Mouse (Mus musculus): ENCODE data around the gene Snapc1. TPM values are rescaled to one million over a fixed set of nuclear protein-coding genes. Genes with fewer than 3 reads are reported as not detected.

Gene Snapc1
- polyA plus RNA-seq, 1 experiment from 2014 or later, result 36.7 TPM

DNA sequence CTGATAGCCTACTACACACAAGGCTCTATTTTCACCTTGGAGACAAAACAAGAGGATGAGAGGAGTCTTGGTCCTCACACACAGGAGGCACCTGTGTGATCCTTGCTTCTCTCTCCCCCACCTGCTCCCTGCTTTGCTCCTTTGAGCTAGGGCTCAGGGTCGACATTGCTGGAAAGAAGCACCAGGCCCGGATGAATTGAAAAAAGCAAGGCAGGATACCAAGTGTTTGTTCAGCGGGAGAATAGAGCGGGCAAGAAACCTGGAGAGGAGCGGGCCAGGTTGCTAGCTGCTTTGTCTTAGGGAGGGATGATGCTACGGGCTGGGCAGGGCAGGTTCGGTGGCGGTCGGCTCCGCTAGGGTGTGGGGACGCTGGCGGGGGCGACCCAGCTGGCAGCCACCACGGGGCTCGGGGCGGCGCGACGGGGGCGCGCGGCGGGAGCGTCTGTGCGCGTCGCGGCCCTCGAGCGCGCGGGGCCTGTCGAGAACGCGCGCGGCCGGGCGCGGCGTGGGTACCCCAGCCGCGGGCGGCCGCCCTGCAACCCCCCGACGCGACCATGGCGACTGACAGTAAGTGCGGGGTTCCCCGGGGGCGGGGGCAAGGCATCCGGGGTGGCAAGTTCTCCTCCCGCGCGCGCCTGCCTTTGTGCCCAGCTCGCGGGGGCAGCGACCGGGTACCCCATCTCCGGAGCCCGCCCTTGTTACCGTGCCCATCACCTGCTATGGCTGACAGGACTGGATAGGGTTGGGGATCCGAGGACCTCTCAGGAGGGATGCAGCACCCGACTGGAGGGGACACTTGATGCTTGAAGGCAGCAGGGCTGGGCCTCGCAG lies 33.2 kb downstream of the Snapc1 start, which contains the start of gene Syt16:
Gene Syt16 (plus strand): TSS at position 365 of the 831 bp plus-strand sequence.
- Histone ChIP-seq H3K4me2 (replicated peaks) (peak within 1 kb of the TSS; percentile 81), H3K9ac (replicated peaks) (peak within 1 kb of the TSS; percentile 86), H3K27me3 (peaks cover 5% of the 10 kb centered on the region), H3K27ac (peak within 1 kb of the TSS; percentile 77), H3K4me1 (replicated peaks) (peaks cover 15% of the 10 kb centered on the region; the same call in 1 of the 2 replicates), H3K4me3 (replicated peaks) (peak within 1 kb of the TSS; percentile 65), H3K9me3 (no peaks in the 10 kb centered on the region), H3K36me3 (no peaks in the 10 kb centered on the region)
- peak; percentile 87 for ATAC-seq
- under 1% methylated on average over 56 of the region's 67 CpGs for WGBS

DNA sequence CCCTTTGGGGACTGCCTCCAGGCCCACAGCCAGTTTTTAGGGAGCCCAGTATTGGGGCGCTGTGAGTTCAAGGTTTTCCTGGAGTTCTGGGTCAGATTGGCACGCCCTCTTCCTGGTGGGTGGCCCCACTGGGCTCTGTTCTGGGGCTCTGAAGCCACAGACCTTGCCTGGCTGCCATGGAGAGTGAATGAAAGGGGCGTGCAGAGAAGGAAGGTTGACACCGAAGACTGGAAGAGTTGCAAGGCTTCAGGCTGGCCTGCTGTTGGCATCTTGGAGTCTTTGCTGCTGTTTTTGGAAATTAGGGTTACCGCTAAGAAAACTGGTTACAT lies 33.8 kb downstream of the Snapc1 start:
- Histone ChIP-seq H3K4me1 (replicated peaks) (peaks cover 15% of the 10 kb centered on the region; the same call in 1 of the 2 replicates), H3K9me3 (no peaks in the 10 kb centered on the region), H3K36me3 (no peaks in the 10 kb centered on the region), H3K9ac (replicated peaks) (peak overlapping the region; percentile 86), H3K4me2 (replicated peaks) (peak overlapping the region; percentile 81), H3K27ac (0 out of 2 replicates have a peak overlapping the region, but pooled peaks have one; percentile 77), H3K27me3 (peaks cover 5% of the 10 kb centered on the region), H3K4me3 (replicated peaks) (peak overlapping the region; percentile 65)
- ATAC-seq, result peak; percentile 62
- 32% methylated on average over 5 of the region's 5 CpGs for WGBS

DNA sequence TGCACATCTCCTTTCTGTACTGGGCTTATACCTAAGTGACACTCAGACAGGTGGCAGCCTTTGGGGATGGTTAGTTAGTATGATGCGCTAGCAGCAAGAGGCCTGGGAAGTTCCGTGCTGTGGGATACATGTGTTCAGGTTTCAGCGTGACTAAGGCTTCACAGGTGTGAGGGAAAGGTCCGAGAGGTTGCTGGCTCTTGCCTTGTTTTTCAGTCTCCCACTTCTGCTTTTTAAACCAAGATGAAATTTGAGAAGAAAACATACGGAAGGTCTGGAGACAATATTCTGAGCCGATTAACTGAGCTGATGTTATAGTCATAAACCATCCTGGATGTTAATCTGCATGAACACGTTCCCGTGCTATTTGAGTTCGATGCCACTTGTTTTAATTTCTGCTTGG lies 38.2 kb downstream of the Snapc1 start:
- WGBS, result 92% methylated on average over 9 of the region's 9 CpGs
- H3K27ac ChIP-seq, result no peak overlapping the region
- no peaks in the 10 kb centered on the region for H3K9me3 ChIP-seq
- no peak overlapping the region for H3K4me2 ChIP-seq (replicated peaks)
- peaks cover 10% of the 10 kb centered on the region; the same call in 1 of the 2 replicates for H3K4me1 ChIP-seq (replicated peaks)
- H3K9ac ChIP-seq (replicated peaks), result no peak overlapping the region
- H3K27me3 ChIP-seq, result peaks cover 5% of the 10 kb centered on the region; the same call in 1 of the 2 replicates
- no peaks in the 10 kb centered on the region for H3K36me3 ChIP-seq
- no peak overlapping the region for H3K4me3 ChIP-seq (replicated peaks)
- no peak for ATAC-seq

DNA sequence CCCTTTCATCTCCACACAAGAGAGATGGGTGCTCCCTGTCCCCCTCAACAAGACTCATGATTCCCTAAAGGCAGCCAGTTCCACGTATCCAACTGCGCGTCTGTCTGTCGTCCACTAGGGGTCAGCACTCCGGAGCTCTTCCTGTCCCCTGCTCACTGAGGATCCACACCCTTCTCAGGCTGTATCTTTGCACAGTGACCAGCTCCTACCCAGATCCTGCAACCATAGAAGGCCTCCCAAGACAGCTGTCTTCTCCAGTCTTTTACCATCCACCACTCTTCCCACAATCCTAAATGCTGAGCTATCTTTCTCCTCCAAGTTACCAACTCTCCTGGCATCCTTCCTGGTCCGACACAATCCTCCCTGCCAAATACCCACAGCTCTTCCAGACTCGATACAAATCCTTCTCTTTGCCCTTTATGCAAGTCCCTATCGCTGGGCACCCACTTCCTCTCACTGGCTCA lies 45.2 kb downstream of the Snapc1 start:
- H3K27me3 ChIP-seq, result no peaks in the 10 kb centered on the region
- no peaks in the 10 kb centered on the region for H3K36me3 ChIP-seq
- no peaks in the 10 kb centered on the region for H3K9me3 ChIP-seq
- no peak overlapping the region for H3K4me2 ChIP-seq (replicated peaks)
- H3K27ac ChIP-seq, result no peak overlapping the region
- 26% methylated on average over 8 of the region's 8 CpGs for WGBS
- ATAC-seq, result peak; percentile 68
- H3K9ac ChIP-seq (replicated peaks), result no peak overlapping the region
- H3K4me3 ChIP-seq (replicated peaks), result no peak overlapping the region
- peaks cover 4% of the 10 kb centered on the region; the same call in 1 of the 2 replicates for H3K4me1 ChIP-seq (replicated peaks)

- Histone ChIP-seq H3K4me1 (replicated peaks) (peaks cover 4% of the 10 kb centered on the region; the same call in 1 of the 2 replicates), H3K27me3 (no peaks in the 10 kb centered on the region), H3K9me3 (no peaks in the 10 kb centered on the region), H3K27ac (no peak overlapping the region), H3K36me3 (no peaks in the 10 kb centered on the region), H3K9ac (replicated peaks) (no peak overlapping the region), H3K4me2 (replicated peaks) (no peak overlapping the region), H3K4me3 (replicated peaks) (no peak overlapping the region)
- peak; percentile 79 for ATAC-seq
- under 1% methylated on average over 6 of the region's 6 CpGs for WGBS
Measured at GRCm38 (mm10) chr12:74013739-74014138, 49.5 kb downstream of the Snapc1 start.

DNA sequence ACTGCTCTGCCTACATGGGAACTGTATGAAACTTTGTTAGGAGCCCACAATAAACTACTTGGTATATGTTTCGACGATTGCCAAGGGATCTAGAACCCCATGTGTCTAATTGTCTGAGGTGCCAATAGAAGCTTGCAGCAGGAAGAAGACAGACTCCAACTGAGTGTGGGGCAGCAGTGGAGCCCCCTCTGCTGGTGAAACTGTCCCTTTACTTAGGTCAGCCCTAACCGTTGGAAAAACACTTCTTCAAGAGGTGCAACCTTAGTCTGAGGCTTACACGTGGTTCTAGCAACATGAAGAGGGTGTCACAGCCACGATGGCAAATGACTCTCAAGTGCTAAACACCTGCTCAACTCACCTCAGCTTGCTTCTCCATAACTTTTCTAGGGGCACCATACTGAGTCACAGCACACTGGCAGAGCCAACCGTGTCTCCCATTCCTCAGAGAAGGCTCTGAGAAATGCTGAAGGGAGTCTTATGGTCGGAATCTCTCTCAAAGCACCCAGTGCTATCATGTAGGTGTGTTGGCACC lies 50.5 kb downstream of the Snapc1 start:
- Histone ChIP-seq H3K27me3 (no peaks in the 10 kb centered on the region), H3K9ac (replicated peaks) (no peak overlapping the region), H3K9me3 (no peaks in the 10 kb centered on the region), H3K4me2 (replicated peaks) (no peak overlapping the region), H3K4me1 (replicated peaks) (peaks cover 4% of the 10 kb centered on the region; the same call in 1 of the 2 replicates), H3K4me3 (replicated peaks) (no peak overlapping the region), H3K36me3 (no peaks in the 10 kb centered on the region), H3K27ac (no peak overlapping the region)
- WGBS, result 58% methylated on average over 7 of the region's 7 CpGs
- no peak for ATAC-seq

DNA sequence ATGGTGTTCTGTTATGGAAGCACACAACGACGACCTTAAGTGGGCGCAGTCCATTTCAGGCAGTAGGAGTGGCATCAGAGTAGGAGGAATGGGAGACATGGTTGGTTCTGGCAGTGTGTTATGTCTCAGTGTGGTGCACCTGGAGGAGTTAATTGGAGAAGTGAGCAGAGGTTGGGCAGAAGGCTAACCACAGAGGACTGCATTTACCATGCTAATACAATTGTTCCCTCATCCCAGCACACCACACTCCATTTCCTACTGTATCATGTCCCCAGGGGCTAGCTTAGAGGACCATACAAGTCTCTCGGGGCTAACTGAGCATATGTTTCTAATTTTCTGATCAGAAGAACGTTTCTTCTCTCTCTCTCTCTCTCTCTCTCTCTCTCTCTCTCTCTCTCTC lies 51.2 kb downstream of the Snapc1 start:
- no peak overlapping the region for H3K4me3 ChIP-seq (replicated peaks)
- 85% methylated on average over 5 of the region's 5 CpGs for WGBS
- no peak overlapping the region for H3K27ac ChIP-seq
- ATAC-seq, result no peak
- peaks cover 4% of the 10 kb centered on the region; the same call in 1 of the 2 replicates for H3K4me1 ChIP-seq (replicated peaks)
- H3K36me3 ChIP-seq, result no peaks in the 10 kb centered on the region
- no peak overlapping the region for H3K4me2 ChIP-seq (replicated peaks)
- H3K27me3 ChIP-seq, result no peaks in the 10 kb centered on the region
- no peaks in the 10 kb centered on the region for H3K9me3 ChIP-seq
- no peak overlapping the region for H3K9ac ChIP-seq (replicated peaks)

DNA sequence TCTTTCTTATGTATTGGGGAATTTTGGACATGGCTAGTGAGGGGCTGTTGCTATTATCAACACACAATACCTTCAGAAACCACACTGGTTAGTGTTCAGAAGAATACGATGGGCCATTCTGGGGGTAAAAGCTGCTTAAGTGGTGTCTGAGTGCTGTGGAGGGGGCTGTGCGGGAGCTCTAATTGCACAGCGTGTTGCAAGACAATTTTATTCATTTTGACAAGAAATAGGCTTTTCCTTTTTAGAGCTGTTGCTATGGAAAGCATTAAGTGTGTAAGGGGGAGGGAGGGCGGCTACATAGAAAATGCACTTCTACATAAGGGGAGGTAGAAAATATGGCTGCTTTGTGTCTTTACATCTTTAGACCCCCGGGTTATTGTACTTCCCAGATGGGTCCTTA lies 59.0 kb downstream of the Snapc1 start:
- H3K27ac ChIP-seq, result no peak overlapping the region
- no peak overlapping the region for H3K9ac ChIP-seq (replicated peaks)
- ATAC-seq, result no peak
- 0 out of 2 replicates have a peak, but pooled peaks cover 3% of the 10 kb centered on the region for H3K4me1 ChIP-seq (replicated peaks)
- H3K9me3 ChIP-seq, result no peaks in the 10 kb centered on the region
- no peak overlapping the region for H3K4me2 ChIP-seq (replicated peaks)
- H3K4me3 ChIP-seq (replicated peaks), result no peak overlapping the region
- no peaks in the 10 kb centered on the region for H3K36me3 ChIP-seq
- 48% methylated on average over 5 of the region's 5 CpGs for WGBS
- no peaks in the 10 kb centered on the region for H3K27me3 ChIP-seq

- Histone ChIP-seq H3K36me3 (no peaks in the 10 kb centered on the region), H3K4me3 (replicated peaks) (no peak overlapping the region), H3K4me1 (replicated peaks) (0 out of 2 replicates have a peak, but pooled peaks cover 3% of the 10 kb centered on the region), H3K9me3 (no peaks in the 10 kb centered on the region), H3K27me3 (no peaks in the 10 kb centered on the region), H3K27ac (no peak overlapping the region), H3K4me2 (replicated peaks) (no peak overlapping the region), H3K9ac (replicated peaks) (no peak overlapping the region)
- 88% methylated on average over 2 of the region's 2 CpGs for WGBS
- no peak for ATAC-seq
Measured at GRCm38 (mm10) chr12:74024912-74025311, 60.6 kb downstream of the Snapc1 start.

Other genes starting within 250 kb of the Snapc1 start
- 83.0 and 84.4 TPM in 2 replicates for gene Hif1a, start 63.1 kb upstream of the Snapc1 start, polyA plus RNA-seq (2015; fragmentation: Nextera tagmentation; extraction: Ambion mirVana)
- gene Gm49321, start 26.8 kb upstream of the Snapc1 start, polyA plus RNA-seq (2015; fragmentation: Nextera tagmentation; extraction: Ambion mirVana), result 20.2 and 26.7 TPM in 2 replicates
- gene Syt16, start 33.2 kb downstream of the Snapc1 start, polyA plus RNA-seq (2015; fragmentation: Nextera tagmentation; extraction: Ambion mirVana), result 45.2 and 47.0 TPM in 2 replicates